Mouse (Mus musculus): ENCODE results near the gene Dgkh. TPM values are rescaled to one million over a fixed set of nuclear protein-coding genes. Genes with fewer than 3 reads are reported as not detected.
"Not testable (repeated sequence)": the region's sequence is repeated elsewhere in the genome, so short reads cannot be mapped to it uniquely, and the experiment has no call there.

The Dgkh gene
- polyA plus RNA-seq, 1 experiment from 2014 or later = 3.1 TPM

GRCm38 (mm10) chr14:78734203-78734602 lies 1.6 kb upstream of the Dgkh start:
- peaks cover 24% of the 10 kb centered on the region for H3K4me1 ChIP-seq
- H3K36me3 ChIP-seq (replicated peaks); H3K27me3 ChIP-seq (replicated peaks); H3K9ac ChIP-seq; H3K27ac ChIP-seq; ATAC-seq (replicated peaks); H3K4me3 ChIP-seq; H3K4me2 ChIP-seq; H3K9me3 ChIP-seq: not testable (repeated sequence)
- WGBS = 36% methylated on average over 5 of the region's 5 CpGs

DNA sequence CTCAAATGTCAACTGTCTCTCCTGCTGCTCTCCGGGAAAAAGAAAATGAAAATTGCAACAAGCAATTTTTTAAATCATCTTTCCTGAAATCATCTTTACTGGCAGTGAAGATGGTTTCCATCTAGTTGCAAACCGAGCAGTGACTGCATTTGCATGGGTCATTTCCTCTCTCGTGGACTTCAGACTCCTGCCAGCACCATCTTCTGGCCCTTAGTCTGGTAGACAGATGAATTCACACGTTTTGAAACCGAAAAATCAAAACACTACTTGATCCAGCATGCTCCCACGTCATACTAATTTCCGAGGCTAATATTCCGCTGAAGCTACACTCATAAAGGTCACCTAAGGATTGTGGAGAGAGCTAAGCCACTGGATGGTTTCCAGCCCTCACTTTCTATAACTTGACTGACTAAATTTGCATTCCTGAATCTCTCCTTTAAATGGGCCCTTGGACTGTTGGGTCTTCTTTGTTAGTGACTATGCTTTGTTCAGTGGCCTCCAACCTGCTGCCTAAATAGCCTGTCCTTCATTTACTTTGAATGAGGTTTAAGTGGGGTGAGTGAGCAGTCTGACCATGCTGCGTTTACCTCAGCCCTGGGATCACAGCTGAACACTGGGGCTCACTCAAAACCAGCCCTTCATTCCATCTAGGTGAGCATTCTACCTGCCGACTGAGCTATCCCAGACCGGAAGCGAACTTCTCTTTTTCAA lies 945 bp upstream of the Dgkh start:
- 13% methylated on average over 12 of the region's 12 CpGs for WGBS
- Histone ChIP-seq H3K4me3 (peak overlapping the region; percentile 94), H3K36me3 (replicated peaks) (no peaks in the 10 kb centered on the region), H3K27ac (peak overlapping the region; percentile 91), H3K27me3 (replicated peaks) (no peaks in the 10 kb centered on the region), H3K4me2 (peak overlapping the region; percentile 98), H3K9me3 (no peaks in the 10 kb centered on the region), H3K9ac (peak overlapping the region; percentile 91), H3K4me1 (peaks cover 24% of the 10 kb centered on the region)
- ATAC-seq (replicated peaks) = no peak

GRCm38 (mm10) chr14:78731852-78732616 lies 542 bp downstream of the Dgkh start:
- Histone ChIP-seq H3K27ac (peak overlapping the region; percentile 91), H3K27me3 (replicated peaks) (no peaks in the 10 kb centered on the region; the same call in 1 of the 2 replicates), H3K36me3 (replicated peaks) (no peaks in the 10 kb centered on the region), H3K4me2 (peak overlapping the region; percentile 98), H3K4me3 (peak overlapping the region; percentile 94), H3K9ac (peak overlapping the region; percentile 91), H3K4me1 (peaks cover 24% of the 10 kb centered on the region), H3K9me3 (no peaks in the 10 kb centered on the region)
- WGBS = under 1% methylated on average over 70 of the region's 90 CpGs
- ATAC-seq (replicated peaks) = peak; percentile 70

DNA sequence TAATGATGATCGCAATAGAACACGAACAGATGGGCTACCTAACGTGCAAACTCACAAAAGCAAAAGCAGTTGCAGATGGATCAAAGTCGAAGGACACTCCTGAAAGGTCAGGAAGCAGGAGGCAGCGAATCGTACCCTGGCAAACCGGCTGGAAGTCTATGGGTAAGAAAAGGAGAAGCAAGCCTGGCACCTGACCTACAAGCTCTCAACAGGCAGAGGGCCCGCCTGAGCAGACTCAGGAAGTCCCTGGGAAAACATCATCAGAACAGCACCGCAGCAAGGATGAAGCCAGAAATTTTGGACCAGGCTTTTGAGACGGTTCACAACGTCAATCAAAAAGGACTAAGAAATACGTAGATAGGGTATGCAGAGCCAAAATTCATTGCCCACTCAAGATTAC lies 1.3 kb downstream of the Dgkh start:
- H3K4me2 ChIP-seq = peak overlapping the region; percentile 98
- ATAC-seq (replicated peaks) = no peak
- H3K4me1 ChIP-seq = peaks cover 24% of the 10 kb centered on the region
- H3K4me3 ChIP-seq = peak overlapping the region; percentile 94
- H3K27ac ChIP-seq = 0 out of 2 replicates have a peak overlapping the region, but pooled peaks have one; percentile 91
- H3K27me3 ChIP-seq (replicated peaks) = no peaks in the 10 kb centered on the region; the same call in 1 of the 2 replicates
- H3K9me3 ChIP-seq = no peaks in the 10 kb centered on the region
- H3K36me3 ChIP-seq (replicated peaks) = no peaks in the 10 kb centered on the region
- 6% methylated on average over 12 of the region's 12 CpGs for WGBS
- H3K9ac ChIP-seq = peak overlapping the region; percentile 91

DNA sequence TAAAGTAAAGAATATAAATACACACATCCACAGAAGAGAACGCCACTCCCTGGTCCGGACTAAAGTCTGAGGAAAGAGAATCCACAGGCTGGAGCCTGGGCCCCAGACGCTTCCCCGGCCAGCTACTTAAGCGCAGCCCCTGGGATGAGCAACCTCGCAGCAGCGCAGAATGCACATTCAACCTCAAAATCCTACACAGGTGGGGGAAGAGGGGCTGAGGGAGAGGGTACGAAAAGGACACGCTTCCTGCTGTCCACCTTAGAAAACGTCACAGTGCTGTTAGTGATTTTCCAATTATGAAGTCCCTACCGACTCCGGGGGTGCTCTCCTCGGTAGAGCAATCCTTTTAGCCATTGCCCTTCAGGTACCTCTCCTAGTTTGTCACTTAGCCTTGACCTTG lies 6.6 kb downstream of the Dgkh start:
- H3K27ac ChIP-seq = no peak overlapping the region
- no peaks in the 10 kb centered on the region for H3K36me3 ChIP-seq (replicated peaks)
- no peaks in the 10 kb centered on the region for H3K9me3 ChIP-seq
- H3K4me1 ChIP-seq = peaks cover 22% of the 10 kb centered on the region
- 0 out of 2 replicates have a peak overlapping the region, but pooled peaks have one; percentile 64 for H3K4me3 ChIP-seq
- WGBS = 15% methylated on average over 13 of the region's 13 CpGs
- no peak overlapping the region for H3K9ac ChIP-seq
- ATAC-seq (replicated peaks) = no peak
- H3K27me3 ChIP-seq (replicated peaks) = peaks cover 6% of the 10 kb centered on the region
- H3K4me2 ChIP-seq = peak overlapping the region; percentile 97; the same call in 1 of the 2 replicates

DNA sequence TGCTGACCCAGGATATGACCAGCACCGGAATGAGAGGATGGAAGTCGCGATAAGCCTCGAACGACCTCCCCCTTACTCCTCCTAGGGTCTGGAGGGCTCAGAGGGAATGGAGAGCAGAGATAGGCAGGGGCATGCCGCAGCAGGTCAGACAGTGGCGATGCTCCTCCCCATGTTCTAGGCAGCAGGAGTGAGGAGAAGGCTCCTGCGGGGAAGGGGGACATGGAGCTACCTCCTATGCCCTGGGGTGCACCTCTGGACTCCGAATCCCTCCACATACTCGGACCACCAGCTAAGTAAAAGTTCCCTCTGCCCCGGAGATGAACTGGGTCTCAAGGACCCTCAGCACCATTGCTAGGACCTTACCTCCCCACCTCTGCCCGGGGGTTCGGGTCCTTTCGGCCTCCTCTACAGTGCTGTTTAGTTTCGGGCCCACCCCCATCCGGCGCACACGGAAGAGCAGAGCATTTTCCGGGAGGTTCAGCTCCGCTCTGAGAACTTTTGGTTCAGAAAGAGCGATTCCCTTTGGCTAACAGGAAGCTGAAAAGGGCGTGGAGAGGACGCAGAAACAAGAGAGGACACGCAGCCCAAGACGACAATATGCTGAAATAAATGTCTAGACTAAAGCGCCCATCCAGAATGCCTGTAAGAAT lies 7.1 kb downstream of the Dgkh start:
- Histone ChIP-seq H3K4me2 (peak overlapping the region; percentile 97), H3K4me1 (peaks cover 17% of the 10 kb centered on the region), H3K27me3 (replicated peaks) (peaks cover 6% of the 10 kb centered on the region), H3K36me3 (replicated peaks) (no peaks in the 10 kb centered on the region), H3K27ac (no peak overlapping the region), H3K9me3 (no peaks in the 10 kb centered on the region), H3K9ac (peak overlapping the region; percentile 64), H3K4me3 (peak overlapping the region; percentile 64)
- WGBS = 3% methylated on average over 26 of the region's 26 CpGs
- ATAC-seq (replicated peaks) = peak; percentile 62

DNA sequence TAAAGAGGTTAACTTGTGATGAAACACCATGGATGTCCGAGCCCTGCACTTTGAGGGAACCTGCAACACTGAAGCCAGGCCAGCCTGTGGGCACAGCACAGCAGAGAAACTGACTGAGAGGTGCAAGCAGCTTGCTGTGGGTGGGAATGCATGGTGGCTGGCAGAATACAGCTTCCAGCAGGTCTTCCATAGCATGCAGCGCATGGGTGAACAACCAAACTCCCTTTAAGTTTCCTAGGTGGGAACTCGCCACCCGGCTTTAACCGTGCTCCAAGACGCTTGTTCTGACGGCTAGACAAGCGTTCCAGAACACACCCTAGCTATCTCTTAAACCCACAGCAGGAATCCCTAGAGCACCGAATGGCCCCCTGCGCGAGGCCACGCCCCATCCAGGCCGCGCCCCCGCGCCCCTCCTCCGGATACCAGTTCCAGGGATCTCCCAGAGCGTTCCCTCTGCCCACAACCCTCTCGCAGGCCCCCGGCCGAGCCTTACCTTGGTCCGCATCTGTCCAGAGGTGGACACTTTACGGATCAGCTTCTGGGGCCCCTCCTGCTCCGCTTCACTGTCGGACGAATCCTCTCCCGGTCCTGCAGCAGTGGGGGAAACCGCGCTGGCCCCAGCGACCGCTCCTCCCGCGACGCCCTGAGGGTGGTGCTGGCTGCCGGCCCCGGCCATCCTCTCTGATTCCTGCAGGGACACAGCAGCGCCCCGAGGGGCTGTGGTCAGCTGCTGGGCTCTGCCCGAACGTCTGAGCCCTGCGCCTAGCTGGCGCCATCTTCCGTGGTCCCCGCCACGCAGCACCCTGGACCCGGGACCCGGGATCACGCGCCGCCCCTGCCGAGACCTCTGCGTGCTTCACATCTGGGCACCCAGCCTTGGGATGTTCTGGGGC lies 7.9 kb downstream of the Dgkh start:
- WGBS = under 1% methylated on average over 52 of the region's 52 CpGs
- H3K4me1 ChIP-seq = peaks cover 13% of the 10 kb centered on the region
- peaks cover 6% of the 10 kb centered on the region for H3K27me3 ChIP-seq (replicated peaks)
- H3K9me3 ChIP-seq = no peaks in the 10 kb centered on the region
- no peak overlapping the region for H3K27ac ChIP-seq
- peak; percentile 80 for ATAC-seq (replicated peaks)
- peak overlapping the region; percentile 64 for H3K4me3 ChIP-seq
- no peaks in the 10 kb centered on the region for H3K36me3 ChIP-seq (replicated peaks)
- peak overlapping the region; percentile 64 for H3K9ac ChIP-seq
- H3K4me2 ChIP-seq = peak overlapping the region; percentile 97

DNA sequence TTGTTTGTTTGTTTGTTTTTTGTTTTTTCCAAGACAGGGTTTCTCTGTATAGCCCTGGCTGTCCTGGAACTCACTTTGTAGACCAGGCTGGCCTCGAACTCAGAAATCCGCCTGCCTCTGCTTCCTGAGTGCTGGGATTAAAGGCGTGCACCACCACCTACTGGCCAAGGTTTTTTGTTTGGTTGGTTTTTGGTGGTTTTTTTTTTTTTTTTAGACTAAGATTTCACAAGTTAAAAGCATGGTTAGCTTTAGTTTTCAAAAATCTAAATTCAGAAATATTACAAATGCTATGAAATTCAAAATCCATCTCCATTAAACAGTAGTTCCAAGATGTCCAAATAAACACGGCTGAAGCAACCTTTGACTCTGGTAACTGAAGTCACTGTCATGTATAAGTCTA lies 8.9 kb downstream of the Dgkh start:
- H3K4me2 ChIP-seq; H3K27me3 ChIP-seq (replicated peaks); H3K36me3 ChIP-seq (replicated peaks); H3K9ac ChIP-seq; ATAC-seq (replicated peaks); H3K4me3 ChIP-seq; H3K27ac ChIP-seq; H3K9me3 ChIP-seq: not testable (repeated sequence)
- peaks cover 13% of the 10 kb centered on the region for H3K4me1 ChIP-seq
- WGBS = 92% methylated on average over 4 of the region's 4 CpGs

- H3K4me3 ChIP-seq = no peak overlapping the region
- peaks cover 6% of the 10 kb centered on the region; the same call in 1 of the 2 replicates for H3K27me3 ChIP-seq (replicated peaks)
- H3K4me2 ChIP-seq = no peak overlapping the region
- H3K9me3 ChIP-seq = no peaks in the 10 kb centered on the region
- no peaks in the 10 kb centered on the region for H3K36me3 ChIP-seq (replicated peaks)
- no peak overlapping the region for H3K27ac ChIP-seq
- H3K4me1 ChIP-seq = peaks cover 13% of the 10 kb centered on the region
- H3K9ac ChIP-seq = no peak overlapping the region
- 74% methylated on average over 5 of the region's 5 CpGs for WGBS
- no peak for ATAC-seq (replicated peaks)
These were observed 10.5 kb downstream of the Dgkh start for GRCm38 (mm10) chr14:78722031-78722430.

- H3K4me3 ChIP-seq = no peak overlapping the region
- no peaks in the 10 kb centered on the region for H3K9me3 ChIP-seq
- no peaks in the 10 kb centered on the region for H3K36me3 ChIP-seq (replicated peaks)
- H3K27me3 ChIP-seq (replicated peaks) = no peaks in the 10 kb centered on the region
- H3K4me2 ChIP-seq = no peak overlapping the region
- H3K27ac ChIP-seq = no peak overlapping the region
- 92% methylated on average over 7 of the region's 7 CpGs for WGBS
- ATAC-seq (replicated peaks) = no peak
- no peak overlapping the region for H3K9ac ChIP-seq
- peaks cover 4% of the 10 kb centered on the region; the same call in 1 of the 2 replicates for H3K4me1 ChIP-seq
These were observed 16.5 kb downstream of the Dgkh start for GRCm38 (mm10) chr14:78716035-78716434.

GRCm38 (mm10) chr14:78712565-78713148 lies 19.9 kb downstream of the Dgkh start:
- Histone ChIP-seq H3K4me1 (peaks cover 4% of the 10 kb centered on the region; the same call in 1 of the 2 replicates), H3K4me2 (no peak overlapping the region), H3K4me3 (no peak overlapping the region), H3K36me3 (replicated peaks) (no peaks in the 10 kb centered on the region), H3K9me3 (no peaks in the 10 kb centered on the region), H3K27ac (no peak overlapping the region), H3K9ac (no peak overlapping the region), H3K27me3 (replicated peaks) (no peaks in the 10 kb centered on the region)
- no peak for ATAC-seq (replicated peaks)
- WGBS = 56% methylated on average over 20 of the region's 20 CpGs

Data from midbrain, embryonic 15.5 days (tissue).